Mouse (Mus musculus): ENCODE measurements around the gene Tm9sf4.

Tm9sf4 gene

GRCm38 (mm10) chr2:153215421-153215820 is 54.3 kb downstream of the Tm9sf4 start:
- no peak for DNase-seq (ENCODE audit: low spot score)

GRCm38 (mm10) chr2:153217826-153218340 is 56.8 kb downstream of the Tm9sf4 start:
- no peak for DNase-seq (ENCODE audit: low spot score)

GRCm38 (mm10) chr2:153218516-153218915 is 57.4 kb downstream of the Tm9sf4 start:
- DNase-seq (ENCODE audit: low spot score): no peak

- no peak for DNase-seq (ENCODE audit: low spot score)
Observed at GRCm38 (mm10) chr2:153221620-153222019, 60.5 kb downstream of the Tm9sf4 start.

- DNase-seq (ENCODE audit: low spot score): no peak
Observed at GRCm38 (mm10) chr2:153222130-153222529, 61.0 kb downstream of the Tm9sf4 start.

- DNase-seq (ENCODE audit: low spot score): no peak
Observed at GRCm38 (mm10) chr2:153222566-153222965, 61.5 kb downstream of the Tm9sf4 start.

GRCm38 (mm10) chr2:153224946-153225594 is 64.0 kb downstream of the Tm9sf4 start, which contains the start of gene Tspyl3:
TSS of gene Tspyl3 (minus strand) at chr2:153225441.
- DNase-seq (ENCODE audit: low spot score): peak; percentile 65

- no peak for DNase-seq (ENCODE audit: low spot score)
Observed at GRCm38 (mm10) chr2:153225595-153225953, 64.5 kb downstream of the Tm9sf4 start.

- DNase-seq (ENCODE audit: low spot score): no peak
Observed at GRCm38 (mm10) chr2:153227959-153228358, 66.9 kb downstream of the Tm9sf4 start.

GRCm38 (mm10) chr2:153228523-153228922 is 67.4 kb downstream of the Tm9sf4 start:
- no peak for DNase-seq (ENCODE audit: low spot score)

GRCm38 (mm10) chr2:153237193-153237592 is 76.1 kb downstream of the Tm9sf4 start:
- no peak for DNase-seq (ENCODE audit: low spot score)

- DNase-seq (ENCODE audit: low spot score): no peak
Observed at GRCm38 (mm10) chr2:153237891-153238290, 76.8 kb downstream of the Tm9sf4 start.

- DNase-seq (ENCODE audit: low spot score): no peak
Observed at GRCm38 (mm10) chr2:153238406-153238805, 77.3 kb downstream of the Tm9sf4 start.

- peak; percentile 17 for DNase-seq (ENCODE audit: low spot score)
Observed at GRCm38 (mm10) chr2:153239021-153239859, 78.1 kb downstream of the Tm9sf4 start.

GRCm38 (mm10) chr2:153239860-153240480 is 78.9 kb downstream of the Tm9sf4 start:
- DNase-seq (ENCODE audit: low spot score): peak; percentile 31

- no peak for DNase-seq (ENCODE audit: low spot score)
Observed at GRCm38 (mm10) chr2:153240701-153241235, 79.7 kb downstream of the Tm9sf4 start.

GRCm38 (mm10) chr2:153241250-153242014 is 80.3 kb downstream of the Tm9sf4 start, which contains the start of the genes Plagl2 and Pofut1:
TSS of gene Plagl2 (minus strand) at chr2:153241426.
TSS of gene Pofut1 (plus strand) at chr2:153241533.
- peak; percentile 93 for DNase-seq (ENCODE audit: low spot score)

- no peak for DNase-seq (ENCODE audit: low spot score)
Observed at GRCm38 (mm10) chr2:153242156-153242555, 81.1 kb downstream of the Tm9sf4 start.

GRCm38 (mm10) chr2:153249751-153250150 is 88.6 kb downstream of the Tm9sf4 start:
- DNase-seq (ENCODE audit: low spot score): no peak

GRCm38 (mm10) chr2:153256604-153257003 is 95.5 kb downstream of the Tm9sf4 start:
- DNase-seq (ENCODE audit: low spot score): no peak

All from retina, embryonic 14.5 days (tissue).